Mouse (Mus musculus) erythroid progenitor cell, adult 5-6 weeks (primary cell): ENCODE measurements around the gene Tctn1. TPM values are rescaled to one million over a fixed set of nuclear protein-coding genes. Genes with fewer than 3 reads are reported as not detected.

Experiments
- ATAC-seq: replicated peaks from 2 replicates; pipeline ENCODE4 v1.8.0; 2016; ENCODE audit warnings: moderate number of reproducible peaks, mild to moderate bottlenecking, moderate TSS enrichment, inconsistent platforms; ENCODE audit not compliant: poor library complexity, low FRiP score, severe bottlenecking
- total RNA-seq, 2 experiments: library from RNA; stranded (forward) in 1 of 2; stranded (reverse) in 1 of 2; fragments of 150-400 nt in 1 of 2; fragments of 186-747, 209-891 nt in 1 of 2; gene quantifications; 2 replicates each; pipeline versions ENCODE4 v1.2.3 to v1.2.4; 2015 to 2017; ENCODE audit warnings: low replicate concordance in 2 of 2

The Tctn1 gene
- total RNA-seq, 2 experiments from 2014 or later, result 19.7 to 39.3 TPM

DNA sequence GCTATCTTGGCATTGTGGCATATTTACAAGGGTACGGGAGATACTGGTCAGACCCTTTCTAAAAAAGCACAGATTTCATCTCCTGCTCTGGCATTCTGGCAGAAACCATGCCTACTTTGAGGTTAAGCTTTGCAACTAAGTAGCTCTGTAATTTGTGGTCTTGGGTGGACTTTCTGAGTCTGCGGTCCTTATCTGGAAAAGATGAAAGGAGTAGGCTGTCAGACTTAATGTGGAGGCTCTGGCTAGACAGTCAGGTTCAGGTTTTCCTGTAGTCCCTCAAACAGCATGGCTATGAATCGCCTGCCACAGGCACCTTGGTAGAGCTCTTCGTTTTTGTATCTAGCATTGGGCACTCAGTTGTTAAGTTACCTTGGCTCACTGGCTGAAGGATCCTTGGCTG, 22.8 kb upstream of the Tctn1 start:
- no peak for ATAC-seq

DNA sequence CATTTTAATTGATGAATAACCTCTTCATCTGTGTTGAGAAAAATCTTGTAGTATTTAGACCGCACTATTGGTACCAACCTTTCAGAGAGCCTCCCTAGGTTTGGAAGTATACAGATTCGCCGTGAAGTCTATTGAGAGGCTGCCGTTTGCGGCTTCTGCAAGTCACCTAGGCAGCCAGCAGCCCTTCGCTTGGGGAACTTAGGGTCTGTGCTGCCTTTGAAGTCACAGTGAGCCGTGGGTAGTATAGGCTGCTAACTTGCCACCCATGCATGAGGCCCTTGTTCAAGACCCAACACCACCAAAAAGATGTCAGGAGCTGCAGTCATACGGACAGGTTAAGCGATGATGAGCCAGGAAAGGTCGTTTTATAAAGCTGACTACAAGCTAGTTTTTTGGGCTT, 21.9 kb upstream of the Tctn1 start:
- ATAC-seq, result no peak

GRCm38 (mm10) chr5:122285767-122286150, 21.5 kb upstream of the Tctn1 start:
- no peak for ATAC-seq

DNA sequence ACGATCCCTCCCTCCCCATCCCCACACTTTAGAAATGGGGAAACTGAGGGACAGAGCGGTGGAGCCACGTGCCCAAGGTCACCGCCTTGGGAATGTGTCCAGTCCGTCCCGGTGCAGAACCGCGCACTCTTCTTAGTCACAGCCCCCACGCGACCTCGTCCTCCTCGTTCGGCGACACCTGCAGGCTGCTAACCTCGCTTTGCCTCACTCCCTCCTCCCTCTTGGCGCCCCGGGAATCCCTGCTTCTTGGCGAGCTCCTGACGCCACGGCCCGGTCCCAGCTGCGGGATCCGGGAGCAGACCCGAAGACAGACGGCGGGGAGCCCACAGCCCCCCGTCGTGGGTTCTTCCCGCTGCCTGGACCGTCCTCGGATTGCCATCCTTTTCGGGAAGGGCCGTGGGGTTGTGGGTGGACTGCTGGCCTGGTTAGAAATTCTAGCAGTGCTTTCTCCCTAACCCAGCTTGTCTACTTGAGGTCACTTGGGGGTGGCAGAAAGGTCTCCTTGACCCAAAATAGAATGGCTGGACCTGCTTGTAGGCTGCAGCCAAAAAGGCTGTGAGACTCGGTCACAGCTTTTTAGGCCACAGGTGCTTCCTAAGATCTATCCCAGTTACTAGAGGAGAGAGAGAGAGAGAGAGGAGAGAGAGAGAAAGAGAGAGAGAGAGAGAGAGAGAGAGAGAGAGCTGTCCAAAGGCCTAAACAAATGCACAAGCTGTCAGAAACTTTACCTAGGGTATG, 20.9 kb upstream of the Tctn1 start:
- peak; percentile 72 for ATAC-seq

GRCm38 (mm10) chr5:122284183-122285028, 20.1 kb upstream of the Tctn1 start, which contains the start of gene Pptc7:
TSS of gene Pptc7 (plus strand) at chr5:122284365.
- ATAC-seq, result peak; percentile 90

GRCm38 (mm10) chr5:122283828-122284182, 19.5 kb upstream of the Tctn1 start:
- no peak for ATAC-seq

DNA sequence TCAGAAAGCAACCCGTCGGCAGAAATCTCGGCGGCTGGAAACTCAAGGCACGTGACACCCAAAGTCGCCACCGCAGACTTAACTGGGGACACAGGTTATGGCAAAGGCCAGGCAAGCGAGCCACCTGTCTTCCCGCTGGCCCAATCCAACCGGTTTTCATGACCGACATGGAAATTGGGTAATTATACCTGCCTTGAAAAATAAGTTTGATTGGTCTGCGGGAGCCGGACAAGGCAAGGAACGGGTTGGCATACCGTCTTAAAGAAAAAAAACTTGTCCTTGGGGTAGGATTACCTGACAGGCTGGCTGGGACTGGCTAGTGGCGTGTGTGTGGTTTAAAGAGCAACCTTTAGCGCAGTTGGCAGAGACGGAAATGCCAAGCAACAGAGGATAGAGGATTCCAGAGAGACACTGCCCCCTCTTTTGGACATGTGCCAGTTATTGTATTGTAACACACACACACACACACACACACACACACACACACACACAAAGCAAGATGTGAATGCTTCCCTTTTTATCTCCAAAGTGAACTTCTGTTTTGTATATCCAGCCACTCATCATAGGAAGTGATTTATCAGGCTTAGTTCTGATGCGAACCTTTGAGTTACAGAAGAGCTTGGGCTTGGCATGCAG, 16.7 kb upstream of the Tctn1 start:
- ATAC-seq, result no peak

DNA sequence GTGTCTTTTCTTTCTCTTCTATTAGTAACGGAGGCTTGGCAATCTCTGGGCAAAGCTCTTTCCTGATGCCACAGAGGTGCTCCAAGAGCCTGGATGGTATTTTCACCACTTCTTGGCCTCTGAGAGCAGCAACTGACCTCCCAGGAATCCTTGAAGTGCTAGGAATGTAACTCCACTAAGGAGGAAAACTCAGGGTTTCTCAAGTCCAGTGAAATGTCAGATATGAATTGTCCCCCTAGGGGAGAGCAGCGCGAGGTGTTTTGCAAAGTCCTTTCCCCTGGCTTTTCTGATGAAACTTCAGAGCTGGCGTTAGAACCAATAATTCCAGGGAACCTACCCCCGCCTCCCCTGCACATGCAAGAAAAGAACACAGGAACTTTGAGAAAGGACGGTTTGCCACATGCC, 16.2 kb upstream of the Tctn1 start:
- no peak for ATAC-seq

- no peak for ATAC-seq
Observed at GRCm38 (mm10) chr5:122279799-122280421, 15.7 kb upstream of the Tctn1 start.

GRCm38 (mm10) chr5:122278946-122279345, 14.7 kb upstream of the Tctn1 start:
- no peak for ATAC-seq

- ATAC-seq, result no peak
Observed at GRCm38 (mm10) chr5:122274785-122275184, 10.5 kb upstream of the Tctn1 start.

GRCm38 (mm10) chr5:122272821-122273220, 8.6 kb upstream of the Tctn1 start:
- ATAC-seq, result no peak

DNA sequence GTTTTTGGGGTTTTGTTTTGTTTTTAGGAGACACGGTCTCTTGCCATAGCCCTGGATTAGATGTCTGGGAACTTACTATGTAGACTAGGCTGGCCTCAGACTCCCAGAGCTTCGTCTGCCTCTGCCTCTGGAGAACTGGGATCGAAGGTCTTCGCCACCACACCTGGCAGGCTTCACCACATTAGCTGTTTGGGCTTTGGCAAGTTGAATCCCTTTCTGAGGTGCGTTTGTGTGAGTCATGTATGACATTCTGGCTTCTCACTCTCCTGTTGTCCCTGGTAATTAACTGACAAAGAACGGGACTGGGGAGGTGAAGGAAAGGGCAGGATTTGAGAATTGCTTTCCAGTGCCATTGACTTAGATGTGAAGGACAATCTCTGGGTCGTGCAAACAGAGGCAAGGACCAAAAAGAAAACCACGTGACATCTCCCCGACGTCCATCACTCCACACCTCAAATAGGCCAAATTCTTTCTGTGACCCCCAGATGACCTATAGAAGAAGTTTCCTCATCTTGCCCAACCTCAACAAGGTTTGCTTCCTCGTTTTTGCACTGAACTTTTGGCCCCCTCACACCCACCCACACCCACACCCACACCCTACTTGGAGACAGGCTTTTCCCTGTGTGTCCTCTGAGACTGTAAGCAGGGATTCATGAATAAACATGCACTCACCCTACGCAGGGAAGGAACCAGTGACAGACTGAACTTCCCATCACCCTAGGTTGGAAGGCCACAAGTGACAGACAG, 4.8 kb upstream of the Tctn1 start:
- no peak for ATAC-seq

- ATAC-seq, result no peak
Observed at GRCm38 (mm10) chr5:122267899-122268298, 3.6 kb upstream of the Tctn1 start.

- ATAC-seq, result no peak
Observed at GRCm38 (mm10) chr5:122267136-122267535, 2.9 kb upstream of the Tctn1 start.

- ATAC-seq, result no peak
Observed at GRCm38 (mm10) chr5:122265942-122266341, 1.7 kb upstream of the Tctn1 start.

- peak; percentile 23; the same call in 1 of the 2 replicates for ATAC-seq
Observed at GRCm38 (mm10) chr5:122265187-122265586, 927 bp upstream of the Tctn1 start.

DNA sequence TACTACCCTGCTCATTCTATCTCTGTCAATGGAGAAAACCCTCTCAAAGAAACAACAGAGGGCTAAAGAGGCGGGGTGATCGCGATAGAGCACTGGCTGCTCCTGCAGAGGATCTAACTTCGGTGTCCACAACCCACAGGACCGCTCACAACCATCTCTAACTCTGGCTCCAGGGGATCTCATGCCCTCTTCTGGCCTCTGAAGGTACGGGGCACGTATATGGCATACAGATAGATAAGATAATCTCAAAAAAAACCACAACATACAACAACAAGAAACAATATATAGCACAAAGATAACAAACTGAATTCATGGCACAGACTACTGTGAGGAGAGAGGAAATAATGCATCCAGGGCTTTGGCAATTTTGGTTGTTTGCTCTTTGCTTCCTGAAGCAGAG, 2.2 kb downstream of the Tctn1 start:
- ATAC-seq, result no peak

DNA sequence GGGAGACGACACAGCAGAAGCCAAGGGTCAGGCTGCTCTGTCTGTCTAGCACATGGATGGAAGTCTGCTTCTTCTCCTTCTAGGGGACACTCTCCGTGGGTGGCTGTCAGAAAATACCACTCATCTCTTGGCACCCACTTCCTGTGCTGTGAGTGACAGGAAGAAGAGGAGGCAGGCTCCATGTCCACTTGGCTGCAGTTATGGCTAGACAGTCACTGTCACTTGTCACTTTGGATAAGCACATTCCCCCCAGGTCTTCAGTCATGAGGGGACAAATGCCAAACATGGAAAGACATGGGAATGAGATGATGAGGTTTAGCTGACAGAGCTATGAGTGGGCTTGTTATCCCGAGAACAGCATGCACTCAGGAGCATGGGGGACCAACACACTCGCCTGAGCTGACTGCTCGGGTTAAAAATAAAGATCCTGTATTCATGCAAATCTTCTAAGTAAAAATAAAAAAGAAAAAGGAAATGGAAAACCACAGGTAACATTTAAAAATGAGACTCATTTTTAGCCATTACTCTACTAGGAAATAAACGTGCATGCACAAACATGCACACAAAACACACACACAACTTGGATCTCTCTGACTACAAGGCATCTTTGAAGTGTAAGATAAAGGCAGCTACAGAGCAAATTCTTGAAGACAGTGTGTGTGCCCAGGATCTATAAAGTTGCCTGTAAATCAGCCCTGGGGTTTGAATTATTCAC, 6.1 kb downstream of the Tctn1 start:
- no peak for ATAC-seq
